Mouse (Mus musculus) layer of hippocampus, postnatal 36 days (tissue): ENCODE results near the gene Cidec. TPM values are rescaled to one million over a fixed set of nuclear protein-coding genes. Genes with fewer than 3 reads are reported as not detected.
A peak's percentile ranks its signal among the peaks of the same experiment; 100 is the strongest.

Experiments used
- DNase-seq, 2 experiments: peaks; one replicate each; pipeline ENCODE4 v3.0.0; 2022
- total RNA-seq, 2 experiments: library from RNA; stranded (reverse); gene quantifications; 2 replicates each; pipeline ENCODE4 v1.2.3; 2021

The Cidec gene
- total RNA-seq, 2 experiments from 2014 or later: not detected

GRCm38 (mm10) chr6:113406683-113407082, 28.9 kb downstream of the Cidec start:
- DNase-seq: no peak

GRCm38 (mm10) chr6:113405483-113405882, 30.1 kb downstream of the Cidec start:
- peak in 1 of 2 experiments; percentile 56 for DNase-seq

- DNase-seq: no peak
Observed at GRCm38 (mm10) chr6:113404649-113405448, 30.7 kb downstream of the Cidec start.

GRCm38 (mm10) chr6:113402094-113402493, 33.5 kb downstream of the Cidec start:
- peak; percentile 64 to 75 for DNase-seq

- DNase-seq: no peak
Observed at GRCm38 (mm10) chr6:113396270-113397030, 39.1 kb downstream of the Cidec start.

GRCm38 (mm10) chr6:113395501-113395900, 40.1 kb downstream of the Cidec start:
- DNase-seq: no peak

GRCm38 (mm10) chr6:113394811-113395210, 40.7 kb downstream of the Cidec start:
- no peak for DNase-seq

GRCm38 (mm10) chr6:113393951-113394350, 41.6 kb downstream of the Cidec start:
- DNase-seq: no peak

- DNase-seq: peak; percentile 61 to 70
Observed at GRCm38 (mm10) chr6:113392387-113393071, 43.0 kb downstream of the Cidec start.

GRCm38 (mm10) chr6:113392015-113392386, 43.6 kb downstream of the Cidec start:
- DNase-seq: no peak

- no peak for DNase-seq
Observed at GRCm38 (mm10) chr6:113390715-113391114, 44.8 kb downstream of the Cidec start.

- no peak for DNase-seq
Observed at GRCm38 (mm10) chr6:113388960-113389359, 46.6 kb downstream of the Cidec start, which contains the start of gene Ttll3. Ttll3 (plus strand) TSS chr6:113389260.

- no peak for DNase-seq
Observed at GRCm38 (mm10) chr6:113386025-113386424, 49.5 kb downstream of the Cidec start.

GRCm38 (mm10) chr6:113385160-113385714, 50.3 kb downstream of the Cidec start:
- no peak for DNase-seq

GRCm38 (mm10) chr6:113384351-113384927, 51.1 kb downstream of the Cidec start:
- no peak for DNase-seq

- no peak for DNase-seq
Observed at GRCm38 (mm10) chr6:113380480-113380879, 55.1 kb downstream of the Cidec start.

GRCm38 (mm10) chr6:113379246-113379645, 56.3 kb downstream of the Cidec start:
- DNase-seq: no peak

GRCm38 (mm10) chr6:113377496-113378385, 57.8 kb downstream of the Cidec start, which contains the start of the genes Tada3 and Arpc4:
Tada3 (minus strand) TSS chr6:113377883.
Arpc4 (plus strand) TSS chr6:113378115.
- peak; percentile 89 to 90 for DNase-seq

GRCm38 (mm10) chr6:113377172-113377495, 58.4 kb downstream of the Cidec start:
- DNase-seq: no peak
